Mouse (Mus musculus) bone marrow macrophage, adult 2 months (primary cell): ENCODE data around the gene Klhl36.

Experiments used
- CTCF ChIP-seq: IDR thresholded peaks from 2 replicates; pipeline ENCODE4 v1.5.1; 2012; ENCODE audit warnings: low read depth, mild to moderate bottlenecking, low read length, moderate library complexity
- POLR2A ChIP-seq: IDR thresholded peaks from 2 replicates; pipeline ENCODE4 v1.6.1; 2012; ENCODE audit warnings: mild to moderate bottlenecking, low read depth, low read length, borderline replicate concordance

DNA sequence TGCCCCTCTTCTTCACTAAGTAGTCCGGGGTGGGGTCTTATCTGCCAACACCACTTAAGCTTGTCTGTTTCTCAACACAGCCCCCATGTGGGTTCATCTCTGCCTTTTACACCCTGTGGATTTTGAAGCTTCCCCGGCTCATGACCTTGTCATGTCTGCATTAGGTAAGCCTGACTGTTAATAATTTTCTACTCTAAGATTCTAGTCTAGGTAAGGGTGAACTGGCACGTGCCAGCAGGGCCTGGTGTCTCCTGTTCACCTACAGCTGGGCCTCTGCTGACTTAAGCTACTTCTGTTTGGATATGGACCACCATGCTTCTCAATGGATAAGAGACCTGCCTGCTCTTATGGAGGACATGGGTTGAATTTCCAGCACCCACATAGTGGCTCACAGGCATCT, 39.3 kb downstream of the Klhl36 start:
- no peak for TF ChIP-seq CTCF
- TF ChIP-seq POLR2A = no peak
